9 mouse cellular contexts compared by ENCODE assay signal in genomic region chr2:4152521-4153040, GRCm38 (mm10).
DNase-seq lines count a peak whose midpoint lies in the region; ATAC-seq and TF ChIP-seq lines count a peak whose summit lies in the region.
"Had no signal": no experiment of that assay in that cellular context is flagged by ENCODE, and none has a peak within 500 bp of the region (broad histone marks: within the 10 kb centered on the region; RNA-seq: fewer than 3 reads in every experiment).

No protein-coding gene starts in this region.

- no peaks in the 10 kb centered on the region for H3K27me3 ChIP-seq in kidney, embryonic 14.5 days (ENCODE audit: control insufficient read depth, insufficient read depth, low read length)
- H3K27me3 ChIP-seq in kidney, adult 2 months (replicated peaks; ENCODE audit: control insufficient read depth, insufficient read depth, low read length), result no peaks in the 10 kb centered on the region
- no peaks in the 10 kb centered on the region for H3K27me3 ChIP-seq in embryonic facial prominence, embryonic 11.5 days (ENCODE audit: control insufficient read depth, insufficient read depth, low read length)
- H3K27me3 ChIP-seq in hindbrain, embryonic 12.5 days, result no peaks in the 10 kb centered on the region
- peaks cover 38% of the 10 kb centered on the region for H3K27me3 ChIP-seq in midbrain, embryonic 10.5 days (ENCODE audit: low read depth, poor library complexity, severe bottlenecking)

- H3K27ac ChIP-seq in kidney, embryonic 14.5 days (ENCODE audit: low read depth, low read length), result no peak overlapping the region
- H3K27ac ChIP-seq in kidney, adult 2 months (ENCODE audit: insufficient read depth, low read depth, low read length), result no peak overlapping the region
- no peak overlapping the region for H3K27ac ChIP-seq in embryonic facial prominence, embryonic 11.5 days (replicated peaks; ENCODE audit: low read depth, low read length)
- peak overlapping the region; percentile 87 for H3K27ac ChIP-seq in hindbrain, embryonic 12.5 days
- peak overlapping the region; percentile 87 for H3K27ac ChIP-seq in midbrain, embryonic 10.5 days (replicated peaks)

- H3K4me3 ChIP-seq in kidney, embryonic 14.5 days (ENCODE audit: low read length), result peak overlapping the region; percentile 44
- H3K4me3 ChIP-seq in kidney, adult 2 months (ENCODE audit: insufficient read depth, low read depth, low read length), result no peak overlapping the region
- peak overlapping the region; percentile 44 for H3K4me3 ChIP-seq in embryonic facial prominence, embryonic 11.5 days (ENCODE audit: low read depth, low read length)
- H3K4me3 ChIP-seq in hindbrain, embryonic 12.5 days, result peak overlapping the region; percentile 38
- peak overlapping the region; percentile 59 for H3K4me3 ChIP-seq in midbrain, embryonic 10.5 days

- H3K9me3 ChIP-seq in kidney, embryonic 14.5 days (ENCODE audit: control insufficient read depth, low read length), result no peaks in the 10 kb centered on the region
- H3K9me3 ChIP-seq in embryonic facial prominence, embryonic 11.5 days (replicated peaks; ENCODE audit: control insufficient read depth, low read length), result no peaks in the 10 kb centered on the region
- no peaks in the 10 kb centered on the region for H3K9me3 ChIP-seq in hindbrain, embryonic 12.5 days (replicated peaks)
- no peaks in the 10 kb centered on the region for H3K9me3 ChIP-seq in midbrain, embryonic 10.5 days (replicated peaks)

- no peaks in the 10 kb centered on the region for H3K36me3 ChIP-seq in kidney, embryonic 14.5 days (ENCODE audit: control insufficient read depth, insufficient read depth, low read length)
- H3K36me3 ChIP-seq in kidney, adult 2 months (ENCODE audit: control insufficient read depth, insufficient read depth, low read length), result no peaks in the 10 kb centered on the region
- H3K36me3 ChIP-seq in embryonic facial prominence, embryonic 11.5 days (replicated peaks; ENCODE audit: control insufficient read depth, insufficient read depth, low read depth, low read length), result no peaks in the 10 kb centered on the region
- no peaks in the 10 kb centered on the region for H3K36me3 ChIP-seq in hindbrain, embryonic 12.5 days
- H3K36me3 ChIP-seq in midbrain, embryonic 10.5 days, result no peaks in the 10 kb centered on the region

- no peak for TF ChIP-seq CTCF in kidney, adult 2 months (conservative IDR thresholded peaks at IDR 0.05; ENCODE audit: insufficient read depth, insufficient read length, low read depth, low read length)

- ATAC-seq in kidney, embryonic 14.5 days (ENCODE audit: low FRiP score, low TSS enrichment), result 0 out of 2 replicates have a peak, but pooled peaks have one; percentile 17
- ATAC-seq in embryonic facial prominence, embryonic 11.5 days (replicated peaks; ENCODE audit: insufficient number of reproducible peaks, low FRiP score, low TSS enrichment, low read depth), result peak; percentile 10; the same call in 1 of the 2 replicates
- ATAC-seq in hindbrain, embryonic 12.5 days (ENCODE audit: low FRiP score), result peak; percentile 53
- no peak for ATAC-seq in CD4-positive, CD25-positive, alpha-beta regulatory T cell, adult 4 months
- no peak for ATAC-seq in granulocyte monocyte progenitor cell, adult 5-6 weeks (replicated peaks; ENCODE audit: poor library complexity, severe bottlenecking)
- ATAC-seq: Patski had no signal

- DNase-seq in kidney, adult 2 months, result no peak
- DNase-seq in embryonic facial prominence, embryonic 11.5 days (ENCODE audit: low spot score), result peak; percentile 37
- peak; percentile 54 for DNase-seq in midbrain, embryonic 10.5 days (ENCODE audit: low spot score)
- DNase-seq in natural killer cell, adult 2 months (ENCODE audit: low spot score in 2 of 2), result no peak

- 9% methylated on average over 14 of the region's 14 CpGs for WGBS in kidney, embryonic 14.5 days
- WGBS in kidney, adult 2 months, result 11% methylated on average over 14 of the region's 14 CpGs
- WGBS in embryonic facial prominence, embryonic 11.5 days, result 5% methylated on average over 14 of the region's 14 CpGs
- 3% methylated on average over 14 of the region's 14 CpGs for WGBS in hindbrain, embryonic 12.5 days
- WGBS in midbrain, embryonic 10.5 days, result 5% methylated on average over 14 of the region's 14 CpGs

- TF ChIP-seq POLR2A in kidney, adult 2 months (IDR thresholded peaks at IDR 0.05; ENCODE audit: low read depth, low read length), result no peak

- H3K4me1 ChIP-seq in kidney, embryonic 14.5 days (ENCODE audit: control insufficient read depth, insufficient read depth, low read length), result 0 out of 2 replicates have a peak, but pooled peaks cover 5% of the 10 kb centered on the region
- no peaks in the 10 kb centered on the region for H3K4me1 ChIP-seq in kidney, adult 2 months (ENCODE audit: control insufficient read depth, insufficient read depth, low read length)
- H3K4me1 ChIP-seq in embryonic facial prominence, embryonic 11.5 days (ENCODE audit: control insufficient read depth, insufficient read depth, low read length), result no peaks in the 10 kb centered on the region
- peaks cover 29% of the 10 kb centered on the region for H3K4me1 ChIP-seq in hindbrain, embryonic 12.5 days
- H3K4me1 ChIP-seq in midbrain, embryonic 10.5 days, result peaks cover 61% of the 10 kb centered on the region

- H3K4me2 ChIP-seq in kidney, embryonic 14.5 days (replicated peaks; ENCODE audit: low read depth, low read length), result peak overlapping the region; percentile 72
- peak overlapping the region; percentile 81 for H3K4me2 ChIP-seq in embryonic facial prominence, embryonic 11.5 days (ENCODE audit: low read depth, low read length)
- peak overlapping the region; percentile 65 for H3K4me2 ChIP-seq in hindbrain, embryonic 12.5 days (replicated peaks)

- H3K9ac ChIP-seq in kidney, embryonic 14.5 days (ENCODE audit: low read depth, low read length), result peak overlapping the region; percentile 5; the same call in 1 of the 2 replicates
- H3K9ac ChIP-seq in embryonic facial prominence, embryonic 11.5 days (replicated peaks; ENCODE audit: low read length), result peak overlapping the region; percentile 62
- peak overlapping the region; percentile 54 for H3K9ac ChIP-seq in hindbrain, embryonic 12.5 days

Comparison
In these comparisons a context has a peak if more than half of its experiments do, and no peak if none do; other contexts are left out.
1. ATAC-seq: peak in kidney, embryonic 14.5 days (single experiment), embryonic facial prominence, embryonic 11.5 days (single experiment) and hindbrain, embryonic 12.5 days (single experiment); none in CD4-positive, CD25-positive, alpha-beta regulatory T cell, adult 4 months (single experiment) and granulocyte monocyte progenitor cell, adult 5-6 weeks (single experiment).
2. H3K27ac ChIP-seq: peak in hindbrain, embryonic 12.5 days (single experiment) and midbrain, embryonic 10.5 days (single experiment); none in kidney, embryonic 14.5 days (single experiment), kidney, adult 2 months (single experiment) and embryonic facial prominence, embryonic 11.5 days (single experiment).
3. H3K9ac ChIP-seq: peak in every context shown above with its lines; median percentile 62 in embryonic facial prominence, embryonic 11.5 days; 54 in hindbrain, embryonic 12.5 days; 5 in kidney, embryonic 14.5 days.
4. DNase-seq: peak in embryonic facial prominence, embryonic 11.5 days (single experiment) and midbrain, embryonic 10.5 days (single experiment); none in kidney, adult 2 months (single experiment) and natural killer cell, adult 2 months (0 of 2).
5. Peak in every context shown above with its lines, with median percentiles within 50 percentile points of each other: H3K4me2 ChIP-seq.